Mouse (Mus musculus) lung, embryonic 14.5 days (tissue): Measurements from ENCODE around the gene Ksr1. TPM values are rescaled to one million over a fixed set of nuclear protein-coding genes. Genes with fewer than 3 reads are reported as not detected.

Experiments used
- ATAC-seq: fragments of 200-750 bp; cut with Nextera tagmentation; 2 replicates; pipeline ENCODE4 v1.8.0; 2017; ENCODE audit warnings: mild to moderate bottlenecking, moderate TSS enrichment, moderate library complexity; ENCODE audit not compliant: insufficient read depth
- DNase-seq: peaks from one replicate; pipeline ENCODE4 v3.0.0-alpha.2; 2015
- H3K27ac ChIP-seq: fragments of 300-500 bp; sonication (generic); 2 replicates; pipeline ENCODE4 v1.5.1; 2014; ENCODE audit warnings: low read depth, mild to moderate bottlenecking, moderate library complexity
- H3K27me3 ChIP-seq: fragments of 300-500 bp; sonication (generic); 2 replicates; pipeline ENCODE4 v1.6.1; 2014; ENCODE audit warnings: low read length, control low read depth; ENCODE audit not compliant: insufficient read depth
- H3K36me3 ChIP-seq: fragments of 300-500 bp; sonication (generic); 2 replicates; pipeline ENCODE4 v1.6.1; 2014; ENCODE audit warnings: control low read depth; ENCODE audit not compliant: insufficient read depth
- H3K4me1 ChIP-seq: fragments of 300-500 bp; sonication (generic); 2 replicates; pipeline ENCODE4 v1.6.1; 2014; ENCODE audit warnings: antibody characterized with exemption, control low read depth; ENCODE audit not compliant: insufficient read depth
- H3K4me2 ChIP-seq: fragments of 300-500 bp; sonication (generic); 2 replicates; pipeline ENCODE4 v1.6.1; 2014; ENCODE audit warnings: mild to moderate bottlenecking
- H3K4me3 ChIP-seq: fragments of 300-500 bp; sonication (generic); 2 replicates; pipeline ENCODE4 v1.5.1; 2014; ENCODE audit warnings: low read depth, low read length
- H3K9ac ChIP-seq: fragments of 300-500 bp; sonication (generic); 2 replicates; pipeline ENCODE4 v1.6.1; 2014
- H3K9me3 ChIP-seq: fragments of 300-500 bp; sonication (generic); 2 replicates; pipeline ENCODE4 v1.6.1; 2016; ENCODE audit warnings: low read depth, low read length, control low read depth
- CTCF ChIP-seq: IDR thresholded peaks from 2 replicates; pipeline ENCODE4 v1.5.1; 2016; ENCODE audit warnings: antibody characterized with exemption, low read depth
- WGBS: fragments of 180-500 bp; shearing (Covaris S2); extraction: QIAGEN DNeasy Blood & Tissue Kit; methylation state at CpG from one replicate; pipeline ENCODE4 v1.1.7; 2014; 5-methylcytosine and 5-hydroxymethylcytosine counted together
- polyA plus RNA-seq: library from polyadenylated mRNA; unstranded; fragments of >200 nt; fragmentation: Nextera tagmentation; extraction: Ambion mirVana; gene quantifications from 2 replicates; pipeline ENCODE4 v1.2.1, GENCODE M21; 2014

The Ksr1 gene
- polyA plus RNA-seq, 1 experiment from 2014 or later: 5.1 TPM

DNA sequence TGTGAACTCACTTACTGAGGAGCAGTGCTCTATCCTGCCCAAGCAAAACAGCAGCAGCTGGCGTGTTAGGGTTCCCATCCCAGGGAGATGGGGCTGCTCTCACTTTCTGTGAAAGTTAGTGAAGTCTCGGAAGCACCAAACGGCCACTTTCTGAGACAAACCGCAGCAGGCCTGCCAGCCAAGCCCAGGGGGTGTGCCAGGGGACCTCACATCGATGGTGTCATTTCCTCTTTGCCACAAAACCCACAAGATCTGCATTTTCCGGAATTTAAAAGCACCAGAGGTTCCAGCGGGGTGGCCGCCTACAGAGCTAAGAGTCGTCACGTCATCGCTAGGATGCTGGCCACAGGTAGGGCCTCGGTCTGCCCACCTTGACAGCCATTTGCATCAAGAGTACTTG lies 69.7 kb downstream of the Ksr1 start:
- Histone ChIP-seq H3K27me3 (no peaks in the 10 kb centered on the region), H3K9ac (no peak overlapping the region), H3K9me3 (no peaks in the 10 kb centered on the region), H3K27ac (no peak overlapping the region), H3K4me1 (peaks cover 13% of the 10 kb centered on the region), H3K4me3 (no peak overlapping the region), H3K4me2 (no peak overlapping the region), H3K36me3 (peaks cover 10% of the 10 kb centered on the region; the same call in 1 of the 2 replicates)
- WGBS: 73% methylated on average over 12 of the region's 12 CpGs
- TF ChIP-seq CTCF: no peak
- ATAC-seq (no peak), DNase-seq (no peak)

DNA sequence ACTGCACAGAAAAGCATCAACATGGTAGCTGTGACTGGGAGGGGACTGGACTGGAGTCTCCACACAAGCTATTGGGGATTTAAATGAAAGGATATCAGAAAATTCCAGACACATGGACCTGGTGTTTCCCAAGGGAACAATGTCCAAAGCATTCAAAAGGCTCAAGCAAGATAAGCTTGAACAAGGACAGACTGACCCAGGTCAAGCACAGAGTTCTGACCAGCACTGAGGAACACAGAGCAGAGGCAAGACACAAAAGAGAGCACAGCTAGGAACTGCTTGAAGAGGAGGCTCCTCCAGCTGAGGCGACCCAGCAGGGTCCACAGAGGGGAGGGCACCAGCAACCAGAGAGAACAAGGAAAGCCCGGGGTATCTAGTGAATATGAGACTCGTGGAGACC lies 71.2 kb downstream of the Ksr1 start:
- no peak for ATAC-seq
- no peak overlapping the region for H3K4me2 ChIP-seq
- DNase-seq: no peak
- H3K36me3 ChIP-seq: peaks cover 15% of the 10 kb centered on the region; the same call in 1 of the 2 replicates
- H3K4me1 ChIP-seq: peaks cover 1% of the 10 kb centered on the region
- H3K27ac ChIP-seq: no peak overlapping the region
- no peak overlapping the region for H3K4me3 ChIP-seq
- TF ChIP-seq CTCF: no peak
- H3K27me3 ChIP-seq: no peaks in the 10 kb centered on the region
- WGBS: 67% methylated on average over 3 of the region's 3 CpGs
- no peaks in the 10 kb centered on the region for H3K9me3 ChIP-seq
- H3K9ac ChIP-seq: no peak overlapping the region

DNA sequence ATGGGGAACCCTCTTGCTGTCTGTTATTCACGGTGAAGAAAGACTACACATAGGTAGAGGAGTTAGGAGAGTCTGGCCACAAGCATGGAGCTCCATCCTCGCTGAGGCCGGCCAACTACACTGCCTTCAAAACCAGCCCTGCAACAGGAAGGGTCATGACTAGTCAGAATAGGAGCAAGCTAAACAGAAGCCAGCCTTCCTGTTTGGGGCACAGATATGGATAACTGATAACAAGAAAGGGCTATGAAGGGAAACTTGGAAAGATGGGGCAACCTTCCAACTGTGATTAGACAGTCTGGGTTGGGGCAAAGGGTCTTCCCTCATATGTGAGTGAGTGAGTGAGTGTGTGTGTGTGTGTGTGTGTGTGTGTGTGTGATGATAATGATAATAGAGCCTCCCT lies 71.6 kb downstream of the Ksr1 start:
- WGBS: 81% methylated on average over 3 of the region's 3 CpGs
- H3K4me1 ChIP-seq: no peaks in the 10 kb centered on the region
- no peak for ATAC-seq

DNA sequence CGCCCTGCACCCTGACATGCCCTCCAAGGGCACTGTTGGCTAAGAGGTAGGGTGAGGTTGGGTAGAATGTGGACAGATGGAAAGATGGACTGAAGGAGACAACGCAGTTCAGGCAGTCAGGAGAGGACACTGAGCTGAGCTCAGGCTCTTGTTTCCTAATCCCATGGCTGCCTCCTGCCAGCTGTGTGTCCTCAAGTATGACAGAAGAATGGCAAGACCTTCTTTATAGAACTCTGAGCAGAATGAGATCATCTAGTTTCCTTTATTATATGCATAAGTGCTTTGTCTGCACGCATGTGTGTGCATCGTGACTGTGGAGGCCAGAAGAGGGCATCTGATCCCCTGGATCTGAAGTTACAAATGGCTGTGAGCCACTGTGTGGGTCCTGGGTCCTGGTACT lies 72.6 kb downstream of the Ksr1 start:
- H3K27ac ChIP-seq: no peak overlapping the region
- peak; percentile 55 for DNase-seq
- peaks cover 15% of the 10 kb centered on the region; the same call in 1 of the 2 replicates for H3K36me3 ChIP-seq
- no peak overlapping the region for H3K4me3 ChIP-seq
- H3K4me1 ChIP-seq: no peaks in the 10 kb centered on the region
- no peak overlapping the region for H3K4me2 ChIP-seq
- H3K9ac ChIP-seq: no peak overlapping the region
- ATAC-seq: no peak
- no peak for TF ChIP-seq CTCF
- 90% methylated on average over 4 of the region's 4 CpGs for WGBS
- H3K27me3 ChIP-seq: no peaks in the 10 kb centered on the region
- H3K9me3 ChIP-seq: no peaks in the 10 kb centered on the region

More for the DNA sequence above, 71.6 kb downstream of the Ksr1 start:
- H3K9ac ChIP-seq: no peak overlapping the region
- no peak overlapping the region for H3K27ac ChIP-seq
- H3K9me3 ChIP-seq: no peaks in the 10 kb centered on the region
- no peak overlapping the region for H3K4me2 ChIP-seq
- TF ChIP-seq CTCF: no peak
- H3K27me3 ChIP-seq: no peaks in the 10 kb centered on the region
- no peak overlapping the region for H3K4me3 ChIP-seq
- peaks cover 15% of the 10 kb centered on the region; the same call in 1 of the 2 replicates for H3K36me3 ChIP-seq
- DNase-seq: no peak

DNA sequence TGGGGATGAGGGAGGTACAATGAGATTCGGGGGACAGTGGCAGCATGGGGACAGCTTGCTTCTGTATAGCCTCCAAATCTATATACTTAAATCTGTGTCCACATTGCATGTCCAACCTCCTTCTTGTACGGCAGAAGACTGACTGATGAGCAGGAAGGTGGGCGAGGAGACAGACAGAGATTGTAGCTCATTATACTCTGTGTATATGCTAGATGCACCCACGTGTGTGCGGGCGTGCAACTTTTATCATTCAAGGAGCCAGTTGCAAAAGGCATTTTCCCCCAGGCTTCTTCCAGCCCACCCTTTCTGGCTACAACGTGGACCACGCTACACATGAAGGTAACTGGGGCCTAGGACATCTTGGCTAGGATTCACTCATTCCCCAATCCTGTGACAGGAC lies 74.1 kb downstream of the Ksr1 start:
- no peaks in the 10 kb centered on the region for H3K9me3 ChIP-seq
- peaks cover 15% of the 10 kb centered on the region; the same call in 1 of the 2 replicates for H3K36me3 ChIP-seq
- no peaks in the 10 kb centered on the region for H3K4me1 ChIP-seq
- no peaks in the 10 kb centered on the region for H3K27me3 ChIP-seq
- no peak overlapping the region for H3K4me2 ChIP-seq
- no peak overlapping the region for H3K27ac ChIP-seq
- DNase-seq: no peak
- no peak overlapping the region for H3K9ac ChIP-seq
- TF ChIP-seq CTCF: no peak
- no peak overlapping the region for H3K4me3 ChIP-seq
- ATAC-seq: no peak
- 87% methylated on average over 8 of the region's 8 CpGs for WGBS

DNA sequence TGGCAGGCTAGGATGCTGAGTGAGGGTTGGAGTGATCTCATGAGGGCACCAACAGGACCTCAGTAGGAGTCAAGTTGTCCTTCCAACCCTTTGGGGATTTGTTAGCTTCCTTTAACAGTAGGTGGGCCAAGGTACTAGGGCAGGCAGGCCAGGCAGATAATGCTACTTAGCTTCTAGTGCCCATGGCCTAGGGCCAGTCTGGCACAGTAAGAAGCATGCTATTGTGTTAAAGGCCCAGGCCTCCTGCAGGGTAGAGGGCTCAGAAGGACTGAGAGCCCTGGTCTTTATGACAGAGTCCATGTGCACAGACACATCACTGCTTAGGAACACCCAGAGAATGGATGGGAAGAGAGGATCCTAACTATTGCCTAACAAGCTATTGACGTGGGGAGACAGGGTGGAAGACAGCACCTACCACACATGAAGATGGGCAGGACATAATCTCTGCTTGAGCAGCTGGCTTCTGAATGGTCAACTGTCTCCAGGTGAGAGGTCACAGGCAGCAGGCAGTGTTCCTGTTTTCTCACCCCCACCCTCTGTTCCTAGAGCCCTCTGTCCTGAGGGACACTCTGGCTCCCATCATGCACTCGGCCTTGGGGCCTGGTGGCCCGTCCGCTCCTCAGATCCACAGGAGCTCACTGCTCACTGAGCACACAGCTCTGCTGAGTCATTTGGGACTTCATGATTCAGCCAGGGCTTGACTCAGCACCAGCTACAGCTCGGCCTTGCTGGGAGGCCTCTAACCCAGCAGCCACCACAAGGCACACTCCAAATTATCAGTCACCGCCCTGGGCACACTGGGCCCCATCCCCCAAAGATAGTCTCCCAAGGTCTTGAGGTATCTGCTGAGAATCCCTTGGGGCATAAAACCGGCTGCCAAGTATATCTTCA lies 74.9 kb downstream of the Ksr1 start:
- no peaks in the 10 kb centered on the region for H3K27me3 ChIP-seq
- H3K9me3 ChIP-seq: no peaks in the 10 kb centered on the region
- 75% methylated on average over 7 of the region's 7 CpGs for WGBS
- peaks cover 15% of the 10 kb centered on the region; the same call in 1 of the 2 replicates for H3K36me3 ChIP-seq
- DNase-seq (no peak), ATAC-seq (peak; percentile 52; the same call in 1 of the 2 replicates)
- H3K4me3 ChIP-seq: no peak overlapping the region
- H3K27ac ChIP-seq: peak overlapping the region; percentile 36; the same call in 1 of the 2 replicates
- TF ChIP-seq CTCF: no peak
- H3K4me1 ChIP-seq: no peaks in the 10 kb centered on the region
- no peak overlapping the region for H3K9ac ChIP-seq
- peak overlapping the region; percentile 20; the same call in 1 of the 2 replicates for H3K4me2 ChIP-seq

DNA sequence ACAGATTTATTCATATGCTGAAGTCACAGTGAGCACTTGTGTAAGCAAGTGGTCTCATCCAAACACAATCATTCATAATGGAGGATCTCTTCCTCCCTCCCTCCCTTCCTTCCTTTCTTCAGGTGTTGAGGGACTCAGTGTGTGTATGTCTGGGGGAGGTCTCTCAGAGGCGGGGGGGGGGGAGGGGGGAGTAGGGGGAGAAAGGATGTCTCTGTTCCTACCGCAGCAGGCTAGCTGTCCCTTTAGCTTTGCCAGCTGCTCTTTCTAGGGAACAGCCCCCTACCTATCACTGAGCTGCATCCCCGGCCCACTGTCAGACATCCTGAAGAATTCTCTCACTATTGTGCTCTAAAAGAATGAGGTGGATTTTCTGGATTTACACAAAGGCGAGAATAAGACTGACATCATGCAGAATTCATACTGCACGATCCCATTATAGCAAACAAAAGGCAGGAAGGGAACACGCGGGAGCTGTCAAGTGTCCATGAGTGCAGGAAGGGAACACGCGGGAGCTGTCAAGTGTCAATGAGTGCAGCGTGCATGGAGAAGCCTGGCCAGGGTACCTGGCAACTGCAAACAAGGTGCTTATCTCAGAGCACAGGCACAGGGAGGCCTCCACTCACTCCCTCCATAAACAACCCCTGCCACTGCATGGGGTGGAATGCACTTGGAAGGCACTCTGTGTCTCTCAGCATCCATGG lies 76.6 kb downstream of the Ksr1 start:
- H3K27ac ChIP-seq: peak overlapping the region; percentile 2
- H3K9me3 ChIP-seq: no peaks in the 10 kb centered on the region
- whole genome bisulfite sequencing: 29% methylated on average over 9 of the region's 10 CpGs
- ATAC-seq (peak; percentile 45; the same call in 1 of the 2 replicates), DNase-seq (peak; percentile 48)
- H3K36me3 ChIP-seq: peaks cover 15% of the 10 kb centered on the region; the same call in 1 of the 2 replicates
- H3K4me3 ChIP-seq: no peak overlapping the region
- H3K4me1 ChIP-seq: peaks cover 3% of the 10 kb centered on the region; the same call in 1 of the 2 replicates
- no peak overlapping the region for H3K4me2 ChIP-seq
- no peaks in the 10 kb centered on the region for H3K27me3 ChIP-seq
- H3K9ac ChIP-seq: peak overlapping the region; percentile 4; the same call in 1 of the 2 replicates
- no peak for TF ChIP-seq CTCF
